Mouse (Mus musculus): ENCODE data around the gene Slc25a19.

Gene Slc25a19

DNA sequence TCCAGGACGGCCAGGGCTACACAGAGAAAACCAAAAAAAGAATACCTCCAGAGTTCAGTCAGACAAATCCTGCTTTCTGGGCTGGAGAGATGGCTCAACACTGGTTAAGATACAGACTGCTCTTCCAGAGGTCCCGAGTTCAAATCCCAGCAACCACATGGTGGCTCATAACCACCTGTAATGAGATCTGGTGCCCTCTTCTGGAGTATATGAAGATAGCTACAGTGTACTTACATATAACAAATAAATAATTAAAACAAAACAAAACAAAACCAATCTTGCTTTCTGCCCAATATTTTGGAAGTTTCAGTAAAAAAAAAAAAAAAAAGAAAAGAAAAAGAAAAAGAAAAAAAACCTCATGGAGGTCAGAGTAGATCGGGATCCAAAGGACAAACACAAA is 32.9 kb downstream of the Slc25a19 start:
- DNase-seq = no peak

DNA sequence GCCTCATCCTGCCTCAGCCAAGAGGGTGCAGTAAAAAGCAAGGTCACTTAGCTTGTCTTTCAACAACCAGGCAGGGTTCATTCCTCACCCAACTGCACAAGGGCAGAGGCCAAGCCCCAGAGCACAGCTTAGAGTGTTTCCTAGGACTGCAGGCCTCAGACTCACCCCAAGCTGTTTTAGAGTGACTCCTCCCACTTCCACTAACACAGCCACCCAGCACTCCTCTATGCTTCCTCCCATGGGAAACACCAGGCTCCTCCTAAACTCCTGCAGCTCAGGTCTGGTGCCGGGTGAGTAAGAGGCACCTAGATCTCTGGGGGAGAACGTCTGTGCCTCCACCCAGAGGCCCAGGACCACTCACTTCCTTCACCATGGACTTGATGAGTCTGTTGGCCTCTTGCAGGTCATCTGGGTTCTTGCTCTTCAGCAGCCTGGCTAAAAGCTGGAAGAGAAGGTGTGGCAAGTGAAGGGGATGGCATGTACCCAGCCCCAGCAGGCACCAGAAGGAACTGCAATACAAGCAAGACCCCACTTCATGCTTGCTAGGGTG is 37.5 kb downstream of the Slc25a19 start:
- DNase-seq = no peak

DNA sequence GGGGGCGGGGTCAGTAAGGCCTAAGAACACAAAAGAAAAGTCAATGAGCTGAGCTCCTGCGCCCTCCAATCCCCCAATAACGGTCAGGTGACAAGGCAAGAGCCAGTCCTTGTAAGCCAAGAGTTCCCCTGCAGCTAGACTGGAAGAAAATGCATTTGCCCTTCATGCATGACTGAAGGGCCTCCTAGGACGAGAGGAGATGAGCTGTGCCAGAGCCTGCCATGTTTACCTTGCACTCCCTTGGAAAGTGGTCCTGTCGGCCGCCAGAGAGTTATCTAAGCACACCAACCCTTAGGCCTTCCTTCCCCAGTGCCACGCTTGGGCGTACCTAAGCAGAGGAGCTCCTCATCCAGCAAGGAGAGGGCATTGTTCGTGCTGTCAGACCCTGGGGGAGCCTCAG is 40.1 kb downstream of the Slc25a19 start:
- DNase-seq = peak in 1 of 2 experiments; percentile 44

DNA sequence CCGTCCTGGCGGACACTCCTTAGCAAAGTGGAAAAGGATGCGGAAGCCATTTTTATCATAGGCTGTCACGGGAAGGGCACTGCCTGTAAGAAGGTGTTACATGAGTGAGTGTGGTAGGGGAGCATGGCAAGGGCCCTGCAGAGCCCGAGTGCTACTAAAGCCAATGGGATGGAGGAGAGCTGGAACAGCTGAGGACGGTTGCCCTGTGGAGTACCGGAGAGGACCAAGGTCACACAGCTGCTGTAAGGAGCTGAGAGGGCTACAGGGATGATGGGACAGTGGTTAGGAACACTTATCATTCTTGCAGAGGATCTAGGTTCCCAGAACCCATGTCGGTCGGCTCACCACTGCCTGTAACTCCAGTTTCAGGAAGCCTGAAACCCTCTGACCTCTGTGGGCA is 41.7 kb downstream of the Slc25a19 start:
- peak in 1 of 2 experiments; percentile 28 for DNase-seq

DNA sequence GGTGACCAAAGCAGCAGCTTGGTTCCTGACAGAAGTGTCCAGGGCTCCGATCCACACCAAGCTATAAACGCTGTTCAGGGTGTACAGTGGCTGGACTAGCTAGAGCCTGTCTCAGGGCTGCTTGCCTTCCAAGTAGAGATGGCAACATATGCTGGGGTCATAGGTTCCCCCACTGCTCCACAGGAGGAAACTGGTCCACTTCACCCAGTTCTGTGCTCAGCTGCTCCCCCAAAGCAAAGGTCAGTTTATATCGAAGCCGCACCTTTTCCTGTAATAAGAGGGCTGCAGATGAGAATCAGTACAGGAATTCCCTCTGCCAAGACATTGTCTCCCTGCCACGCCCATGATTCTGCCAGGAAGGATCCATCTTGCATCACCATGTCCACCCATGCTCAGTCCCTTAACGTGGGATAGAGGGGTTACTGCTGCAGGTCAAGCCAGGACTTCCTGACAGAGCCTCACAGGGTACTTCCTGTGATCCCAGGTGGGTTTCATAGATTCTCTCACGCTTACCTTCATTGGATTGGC is 42.5 kb downstream of the Slc25a19 start:
- peak in 1 of 2 experiments; percentile 34 for DNase-seq

GRCm38 (mm10) chr11:115584376-115585073 is 43.6 kb downstream of the Slc25a19 start:
- DNase-seq = peak in 1 of 2 experiments; percentile 8

DNA sequence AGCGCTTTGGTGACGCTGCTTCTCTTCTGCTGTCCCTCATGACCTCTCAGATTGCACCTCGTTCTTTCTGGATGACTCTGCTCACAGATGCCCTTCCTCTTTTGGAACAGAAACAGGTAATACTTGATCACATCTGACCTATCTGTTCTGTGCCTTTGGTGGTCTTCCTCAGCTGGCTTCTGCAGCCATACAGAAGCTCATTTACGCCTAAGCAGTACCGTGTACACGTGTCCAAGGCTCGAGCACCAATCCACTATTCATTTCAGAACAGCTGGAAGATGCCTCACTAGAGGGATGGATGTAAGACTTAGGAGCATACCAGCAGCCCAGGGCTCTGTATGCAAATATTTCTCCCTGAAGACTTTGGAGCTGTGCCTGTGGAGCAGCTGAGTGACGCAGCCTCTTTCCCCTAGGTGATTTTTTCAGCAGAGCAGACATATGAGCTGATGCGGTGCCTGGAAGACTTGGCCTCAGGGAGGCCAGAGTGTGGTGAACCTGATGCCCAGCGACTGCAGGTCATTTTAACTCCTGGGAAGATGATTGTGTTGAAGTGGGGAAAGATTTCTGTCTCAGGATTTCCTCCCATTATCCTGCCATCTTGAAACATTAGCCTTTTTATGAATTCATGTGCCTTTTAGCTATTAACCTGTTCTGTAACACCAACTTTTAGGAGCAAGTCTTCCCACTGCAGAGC is 45.0 kb downstream of the Slc25a19 start:
- DNase-seq = peak in 1 of 2 experiments; percentile 10

- no peak for DNase-seq
Observed at GRCm38 (mm10) chr11:115579080-115579479, 49.0 kb downstream of the Slc25a19 start.

DNA sequence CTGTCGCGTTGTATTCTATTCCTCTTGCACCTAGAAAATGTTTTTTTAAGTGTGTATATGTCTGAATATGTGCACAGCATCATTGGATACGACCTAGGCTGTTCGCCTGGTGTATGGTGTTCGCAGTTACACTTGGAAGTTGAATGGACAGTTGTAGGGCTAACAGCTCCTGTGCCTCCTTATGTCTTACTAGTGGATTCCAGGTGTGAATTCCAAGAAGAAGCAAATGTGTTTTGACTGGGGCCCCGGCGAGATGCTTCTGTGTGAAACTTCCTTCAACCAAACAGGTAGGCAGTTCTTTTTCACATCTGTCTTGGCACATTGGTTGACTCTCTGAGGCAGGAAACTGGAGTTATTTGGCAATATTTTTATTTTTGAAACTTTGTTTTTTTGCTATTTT is 63.1 kb downstream of the Slc25a19 start:
- no peak for DNase-seq
